Mouse (Mus musculus) cerebellum, postnatal 4 days (tissue): ENCODE results near the gene Nat8f2.

ENCODE experiments used
- DNase-seq, 2 experiments: peaks; one replicate each; pipeline ENCODE4 v3.0.0; 2022; ENCODE audit warnings: low spot score in 2 of 2, mixed read lengths in 1 of 2

The Nat8f2 gene

DNA sequence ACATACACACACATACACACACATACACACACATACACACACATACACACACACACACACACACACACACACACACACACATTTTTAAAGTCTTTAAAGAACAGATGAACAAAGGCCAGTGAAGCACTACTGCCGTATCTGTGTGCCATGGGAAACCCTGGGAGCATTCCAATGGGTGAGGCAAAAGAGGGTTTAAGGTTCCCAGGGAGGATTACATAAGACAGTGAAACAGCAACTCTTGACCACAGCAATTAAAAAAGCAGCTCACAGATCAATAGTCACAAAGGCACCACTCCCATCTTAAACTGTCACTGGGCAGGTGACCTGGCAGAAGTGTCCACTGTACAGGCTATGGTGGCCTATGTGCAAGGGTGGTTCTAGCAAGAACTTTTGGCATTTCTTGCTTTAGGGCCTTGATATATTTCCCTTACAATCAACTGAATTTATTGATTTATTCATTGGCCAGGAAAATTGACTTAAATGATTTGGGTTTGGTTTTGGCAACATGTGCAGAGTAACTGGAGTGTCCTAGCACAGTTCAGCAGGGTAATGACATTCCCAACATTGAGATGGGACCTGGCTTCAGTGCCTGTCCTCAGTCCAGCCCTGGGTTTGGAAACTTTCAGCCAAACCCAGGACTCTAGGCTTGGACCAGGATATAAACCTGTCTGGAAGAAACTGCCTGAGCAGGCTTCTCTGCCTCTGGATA, 45.4 kb downstream of the Nat8f2 start:
- DNase-seq = no peak

DNA sequence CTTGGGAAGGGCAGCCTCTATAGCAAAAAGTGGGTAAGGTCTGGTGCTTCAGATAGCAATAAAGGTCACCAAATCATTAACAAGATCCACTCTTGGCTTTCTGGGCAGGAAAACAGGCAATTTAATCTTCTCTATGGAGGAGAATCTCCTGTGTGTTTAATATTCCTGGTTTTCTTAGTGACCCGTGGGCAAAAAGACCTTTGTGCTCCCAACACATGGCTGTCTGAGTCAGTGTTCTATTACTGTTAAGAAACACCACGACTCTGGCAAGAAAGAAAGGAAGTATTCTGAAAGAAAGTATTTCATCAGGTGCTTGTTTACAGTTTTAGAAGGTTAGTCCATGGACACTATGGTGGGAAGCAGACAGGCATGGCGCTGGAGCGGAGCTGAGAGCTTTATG, 46.7 kb downstream of the Nat8f2 start:
- no peak for DNase-seq

DNA sequence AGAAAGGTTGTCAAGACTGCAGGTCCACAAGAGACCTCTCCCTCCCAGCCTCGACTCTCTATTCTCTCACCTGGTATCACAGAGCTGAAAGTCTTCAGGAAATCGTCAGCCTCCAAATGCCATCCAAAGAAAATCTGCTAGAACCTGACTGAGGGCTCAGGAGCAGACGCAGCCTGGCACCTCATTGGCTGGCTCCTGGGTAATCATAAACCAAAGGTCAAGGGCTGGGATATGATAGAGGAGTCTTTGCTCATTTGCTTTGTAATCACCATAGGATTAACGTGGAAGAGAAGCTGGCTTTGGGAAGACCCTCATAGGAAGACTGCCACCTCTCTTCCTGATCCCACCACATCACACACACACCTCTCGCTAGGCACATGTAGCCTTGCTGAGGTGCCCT, 48.1 kb downstream of the Nat8f2 start, which contains the start of the genes Nat8f6 and Nat8f5:
Nat8f6 (minus strand) TSS at position 118 of the 400 bp plus-strand sequence.
Nat8f5 (minus strand) TSS at position 136 of the 400 bp plus-strand sequence.
- no peak for DNase-seq

DNA sequence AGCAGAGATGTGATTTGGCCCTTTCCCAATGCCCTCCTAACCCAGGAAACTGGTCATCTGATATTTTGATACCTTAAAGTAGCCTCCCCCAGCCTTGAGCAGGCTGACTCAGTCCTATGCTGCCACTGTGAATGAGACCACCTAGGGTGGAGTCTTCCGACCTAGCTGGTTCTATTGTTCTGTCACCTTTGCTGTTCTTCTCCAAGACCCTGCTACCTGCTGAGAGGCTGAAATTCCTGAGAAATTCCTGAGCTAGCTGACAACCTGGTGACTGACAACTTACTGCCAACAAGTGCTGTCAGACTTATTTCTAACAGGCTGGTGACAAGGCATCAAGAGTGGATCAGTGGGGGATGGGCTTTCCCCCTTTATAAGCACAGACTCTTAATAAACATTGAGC, 50.6 kb downstream of the Nat8f2 start:
- no peak for DNase-seq
